Mouse (Mus musculus): ENCODE results near the gene Wwox. TPM values are rescaled to one million over a fixed set of nuclear protein-coding genes. Genes with fewer than 3 reads are reported as not detected.

The Wwox gene
- polyA plus RNA-seq, 1 experiment from 2014 or later = 10.9 TPM

GRCm38 (mm10) chr8:114694566-114695198 is 255.2 kb downstream of the Wwox start:
- Histone ChIP-seq H3K9ac (ENCODE audit: low read depth, low read length) (no peak overlapping the region), H3K9me3 (ENCODE audit: control insufficient read depth, low read length) (no peaks in the 10 kb centered on the region), H3K27me3 (replicated peaks; ENCODE audit: control insufficient read depth, insufficient read depth, low read length) (no peaks in the 10 kb centered on the region), H3K27ac (ENCODE audit: low read length) (no peak overlapping the region), H3K4me2 (ENCODE audit: low read depth, low read length) (no peak overlapping the region), H3K4me3 (ENCODE audit: low read length) (no peak overlapping the region), H3K4me1 (ENCODE audit: control insufficient read depth, insufficient read depth, low read length) (no peaks in the 10 kb centered on the region), H3K36me3 (ENCODE audit: control insufficient read depth, insufficient read depth, low read length) (no peaks in the 10 kb centered on the region)
- WGBS = 74% methylated on average over 4 of the region's 4 CpGs
- ATAC-seq = no peak

DNA sequence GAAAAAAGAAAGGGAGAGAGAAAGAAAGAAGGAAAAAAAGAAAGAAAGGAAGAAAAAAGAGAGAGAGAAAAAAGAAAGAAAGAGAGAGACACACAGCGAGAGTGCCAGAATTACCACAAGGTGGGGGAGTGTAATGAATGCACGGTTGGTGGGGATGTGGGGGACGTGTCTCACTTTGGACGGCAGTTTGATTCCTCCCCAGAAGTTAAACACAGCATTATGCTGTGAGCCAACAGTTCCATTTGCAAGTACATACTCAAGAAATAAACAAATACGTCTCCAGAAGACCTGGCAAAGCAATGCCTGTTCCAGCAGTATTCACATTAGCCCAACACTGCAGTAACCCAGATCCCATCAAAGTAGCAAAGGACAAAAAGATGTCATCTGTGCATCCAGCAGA is 264.1 kb downstream of the Wwox start:
- 58% methylated on average over 5 of the region's 5 CpGs for WGBS
- Histone ChIP-seq H3K4me1 (ENCODE audit: control insufficient read depth, insufficient read depth, low read length) (peaks cover 5% of the 10 kb centered on the region; the same call in 1 of the 2 replicates), H3K9me3 (ENCODE audit: control insufficient read depth, low read length) (no peaks in the 10 kb centered on the region), H3K27ac (ENCODE audit: low read length) (no peak overlapping the region), H3K27me3 (replicated peaks; ENCODE audit: control insufficient read depth, insufficient read depth, low read length) (no peaks in the 10 kb centered on the region), H3K36me3 (ENCODE audit: control insufficient read depth, insufficient read depth, low read length) (no peaks in the 10 kb centered on the region), H3K4me3 (ENCODE audit: low read length) (no peak overlapping the region), H3K4me2 (ENCODE audit: low read depth, low read length) (no peak overlapping the region), H3K9ac (ENCODE audit: low read depth, low read length) (no peak overlapping the region)
- ATAC-seq = no peak

GRCm38 (mm10) chr8:114707538-114708138 is 268.2 kb downstream of the Wwox start:
- WGBS = 33% methylated on average over 15 of the region's 15 CpGs
- no peak for ATAC-seq
- H3K36me3 ChIP-seq (ENCODE audit: control insufficient read depth, insufficient read depth, low read length) = no peaks in the 10 kb centered on the region
- 0 out of 2 replicates have a peak overlapping the region, but pooled peaks have one; percentile 4 for H3K27ac ChIP-seq (ENCODE audit: low read length)
- H3K4me2 ChIP-seq (ENCODE audit: low read depth, low read length) = peak overlapping the region; percentile 25; the same call in 1 of the 2 replicates
- H3K4me1 ChIP-seq (ENCODE audit: control insufficient read depth, insufficient read depth, low read length) = peaks cover 5% of the 10 kb centered on the region; the same call in 1 of the 2 replicates
- no peaks in the 10 kb centered on the region for H3K27me3 ChIP-seq (replicated peaks; ENCODE audit: control insufficient read depth, insufficient read depth, low read length)
- H3K9me3 ChIP-seq (ENCODE audit: control insufficient read depth, low read length) = no peaks in the 10 kb centered on the region
- peak overlapping the region; percentile 3; the same call in 1 of the 2 replicates for H3K4me3 ChIP-seq (ENCODE audit: low read length)
- H3K9ac ChIP-seq (ENCODE audit: low read depth, low read length) = no peak overlapping the region

- Histone ChIP-seq H3K27ac (ENCODE audit: low read length) (no peak overlapping the region), H3K4me3 (ENCODE audit: low read length) (no peak overlapping the region), H3K4me2 (ENCODE audit: low read depth, low read length) (no peak overlapping the region), H3K27me3 (replicated peaks; ENCODE audit: control insufficient read depth, insufficient read depth, low read length) (no peaks in the 10 kb centered on the region), H3K36me3 (ENCODE audit: control insufficient read depth, insufficient read depth, low read length) (no peaks in the 10 kb centered on the region), H3K9me3 (ENCODE audit: control insufficient read depth, low read length) (no peaks in the 10 kb centered on the region), H3K4me1 (ENCODE audit: control insufficient read depth, insufficient read depth, low read length) (no peaks in the 10 kb centered on the region), H3K9ac (ENCODE audit: low read depth, low read length) (no peak overlapping the region)
- no peak for ATAC-seq
- WGBS = 68% methylated on average over 13 of the region's 13 CpGs
These were observed 276.0 kb downstream of the Wwox start for GRCm38 (mm10) chr8:114715318-114716070.

DNA sequence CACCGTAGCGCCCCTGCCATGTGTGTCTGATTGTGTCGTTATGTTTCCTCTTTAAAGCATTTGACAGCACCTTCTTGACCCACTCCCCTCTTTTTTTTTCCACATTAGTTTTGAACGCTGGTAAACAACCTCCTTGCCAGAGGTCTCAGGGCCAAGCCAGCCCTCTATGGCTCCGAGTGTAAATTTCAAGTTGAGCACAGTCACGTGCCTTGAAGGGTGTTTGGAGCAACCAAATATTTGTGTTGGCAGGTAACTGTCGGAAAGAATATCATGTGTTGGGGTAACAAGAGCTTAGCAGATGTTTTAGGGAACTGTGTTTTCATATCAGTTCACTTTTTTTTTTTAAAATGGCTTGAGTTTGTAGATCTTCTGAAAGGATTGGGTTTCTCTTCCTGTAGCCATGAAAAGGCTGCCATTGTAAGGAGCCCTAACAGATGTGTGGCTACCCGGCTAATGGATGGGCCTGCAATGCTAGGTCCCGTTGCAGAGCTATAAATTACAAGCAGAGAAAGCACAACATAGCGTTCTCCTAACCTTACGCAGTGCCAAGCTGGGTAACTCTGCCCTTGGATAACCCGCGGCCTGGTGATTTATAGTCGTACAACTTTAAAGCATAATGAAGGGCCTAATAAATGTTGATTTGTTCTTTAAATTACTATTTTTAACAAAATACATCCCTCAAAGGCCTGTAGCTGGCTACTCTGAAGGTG is 277.2 kb downstream of the Wwox start:
- no peak for ATAC-seq
- no peak overlapping the region for H3K4me3 ChIP-seq (ENCODE audit: low read length)
- WGBS = 64% methylated on average over 14 of the region's 14 CpGs
- H3K27ac ChIP-seq (ENCODE audit: low read length) = no peak overlapping the region
- no peak overlapping the region for H3K9ac ChIP-seq (ENCODE audit: low read depth, low read length)
- no peaks in the 10 kb centered on the region for H3K4me1 ChIP-seq (ENCODE audit: control insufficient read depth, insufficient read depth, low read length)
- no peaks in the 10 kb centered on the region for H3K36me3 ChIP-seq (ENCODE audit: control insufficient read depth, insufficient read depth, low read length)
- H3K27me3 ChIP-seq (replicated peaks; ENCODE audit: control insufficient read depth, insufficient read depth, low read length) = no peaks in the 10 kb centered on the region
- H3K4me2 ChIP-seq (ENCODE audit: low read depth, low read length) = no peak overlapping the region
- no peaks in the 10 kb centered on the region for H3K9me3 ChIP-seq (ENCODE audit: control insufficient read depth, low read length)

DNA sequence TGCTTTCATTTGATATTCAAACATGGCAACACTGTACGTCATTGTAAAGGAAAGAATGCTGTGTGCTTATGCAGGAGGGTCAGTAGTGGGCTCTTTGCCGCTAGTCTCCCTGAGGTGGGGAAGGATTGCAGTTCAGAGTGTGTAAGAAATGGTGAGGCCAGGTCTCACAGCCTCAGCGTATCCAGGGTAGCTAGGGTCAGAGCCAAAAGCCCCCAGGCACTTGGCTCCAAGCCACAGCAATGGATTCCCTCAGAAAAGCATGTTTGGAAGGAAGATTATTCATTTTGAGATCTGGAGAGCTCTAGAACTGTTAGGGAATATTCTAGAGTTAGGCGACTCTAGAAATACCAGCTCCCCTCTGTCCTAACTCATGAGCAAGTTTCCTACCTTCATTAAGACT is 279.4 kb downstream of the Wwox start:
- H3K4me1 ChIP-seq (ENCODE audit: control insufficient read depth, insufficient read depth, low read length) = no peaks in the 10 kb centered on the region
- WGBS = 84% methylated on average over 4 of the region's 4 CpGs
- no peaks in the 10 kb centered on the region for H3K9me3 ChIP-seq (ENCODE audit: control insufficient read depth, low read length)
- H3K27ac ChIP-seq (ENCODE audit: low read length) = no peak overlapping the region
- no peak for ATAC-seq
- H3K4me2 ChIP-seq (ENCODE audit: low read depth, low read length) = no peak overlapping the region
- no peak overlapping the region for H3K9ac ChIP-seq (ENCODE audit: low read depth, low read length)
- no peaks in the 10 kb centered on the region for H3K36me3 ChIP-seq (ENCODE audit: control insufficient read depth, insufficient read depth, low read length)
- H3K27me3 ChIP-seq (replicated peaks; ENCODE audit: control insufficient read depth, insufficient read depth, low read length) = no peaks in the 10 kb centered on the region
- H3K4me3 ChIP-seq (ENCODE audit: low read length) = no peak overlapping the region

GRCm38 (mm10) chr8:114722611-114723010 is 283.2 kb downstream of the Wwox start:
- H3K36me3 ChIP-seq (ENCODE audit: control insufficient read depth, insufficient read depth, low read length) = no peaks in the 10 kb centered on the region
- no peak overlapping the region for H3K9ac ChIP-seq (ENCODE audit: low read depth, low read length)
- H3K4me3 ChIP-seq (ENCODE audit: low read length) = no peak overlapping the region
- ATAC-seq = no peak
- no peaks in the 10 kb centered on the region for H3K4me1 ChIP-seq (ENCODE audit: control insufficient read depth, insufficient read depth, low read length)
- no peaks in the 10 kb centered on the region for H3K27me3 ChIP-seq (replicated peaks; ENCODE audit: control insufficient read depth, insufficient read depth, low read length)
- 41% methylated on average over 5 of the region's 5 CpGs for WGBS
- H3K9me3 ChIP-seq (ENCODE audit: control insufficient read depth, low read length) = no peaks in the 10 kb centered on the region
- no peak overlapping the region for H3K27ac ChIP-seq (ENCODE audit: low read length)
- H3K4me2 ChIP-seq (ENCODE audit: low read depth, low read length) = no peak overlapping the region

DNA sequence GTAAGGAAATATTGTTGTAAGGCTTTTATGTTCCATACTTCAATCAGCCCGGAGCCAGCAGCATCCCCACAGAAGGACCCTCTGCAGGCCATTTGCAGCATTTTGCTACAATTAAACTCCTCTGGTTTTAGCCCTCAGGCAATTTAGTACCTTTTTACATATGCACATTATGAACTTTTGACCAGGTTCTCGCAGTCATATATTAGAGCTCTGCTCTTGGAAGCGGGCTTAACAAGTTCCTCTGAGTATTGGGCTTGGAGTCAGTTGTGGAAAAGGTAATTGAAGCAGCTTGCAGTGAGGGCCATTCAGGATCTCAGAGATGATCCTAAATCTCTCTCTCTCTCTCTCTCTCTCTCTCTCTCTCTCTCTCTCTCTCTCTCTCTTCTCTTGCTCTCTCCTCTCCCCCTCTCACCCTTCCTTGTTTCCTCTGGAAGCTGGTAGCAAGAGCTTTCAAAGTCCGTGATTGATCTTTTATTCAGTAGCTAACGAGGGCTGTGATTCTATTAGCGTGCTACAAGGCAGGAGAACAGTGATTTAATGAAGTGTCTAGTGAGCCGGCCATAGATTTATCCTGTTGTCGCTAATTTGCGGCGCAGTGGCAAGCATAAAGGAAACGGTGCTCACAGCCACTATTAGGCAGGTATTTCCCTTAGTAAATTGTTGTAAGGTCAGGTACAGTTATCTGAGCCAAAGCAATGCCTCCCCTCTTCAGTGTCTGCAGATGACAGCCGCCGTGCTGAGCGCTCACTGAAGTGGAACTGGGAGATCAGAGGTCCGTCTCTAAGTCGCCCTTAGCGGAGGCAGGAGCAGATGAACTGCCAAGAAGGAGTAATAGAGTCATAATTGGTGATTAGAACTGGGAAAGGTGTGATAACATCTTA is 292.0 kb downstream of the Wwox start:
- no peak overlapping the region for H3K9ac ChIP-seq (ENCODE audit: low read depth, low read length)
- no peaks in the 10 kb centered on the region for H3K9me3 ChIP-seq (ENCODE audit: control insufficient read depth, low read length)
- H3K36me3 ChIP-seq (ENCODE audit: control insufficient read depth, insufficient read depth, low read length) = no peaks in the 10 kb centered on the region
- H3K4me2 ChIP-seq (ENCODE audit: low read depth, low read length) = no peak overlapping the region
- no peaks in the 10 kb centered on the region for H3K27me3 ChIP-seq (replicated peaks; ENCODE audit: control insufficient read depth, insufficient read depth, low read length)
- 57% methylated on average over 17 of the region's 17 CpGs for WGBS
- no peak for ATAC-seq
- no peak overlapping the region for H3K4me3 ChIP-seq (ENCODE audit: low read length)
- no peak overlapping the region for H3K27ac ChIP-seq (ENCODE audit: low read length)
- no peaks in the 10 kb centered on the region for H3K4me1 ChIP-seq (ENCODE audit: control insufficient read depth, insufficient read depth, low read length)

Measured in intestine, embryonic 16.5 days (tissue).